In the genomic region with DNA sequence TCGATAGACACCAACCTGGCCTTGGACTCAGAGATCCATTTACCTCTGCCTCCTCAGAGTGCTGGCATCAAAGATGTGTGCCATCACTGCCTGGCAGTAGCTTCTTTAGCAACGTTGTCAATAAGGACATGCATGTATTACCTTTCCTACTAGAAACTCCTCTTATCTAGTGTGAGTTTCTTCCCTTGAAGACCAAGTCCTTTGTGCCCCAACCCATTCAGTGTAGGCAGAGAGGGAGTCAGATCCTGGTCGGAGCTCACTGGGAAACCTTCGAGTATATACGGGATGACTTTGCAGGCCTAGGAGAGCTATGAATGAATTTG, we compare ENCODE assay signal across 9 mouse cellular contexts. TPM values are rescaled to one million over a fixed set of nuclear protein-coding genes. Genes with fewer than 3 reads are reported as not detected.
DNase-seq lines count a peak whose midpoint lies in the region; ATAC-seq and TF ChIP-seq lines count a peak whose summit lies in the region.
"Had no signal": no experiment of that assay in that cellular context is flagged by ENCODE, and none has a peak within 500 bp of the region (broad histone marks: within the 10 kb centered on the region; RNA-seq: fewer than 3 reads in every experiment).

No protein-coding gene starts in this region.

- no peaks in the 10 kb centered on the region for H3K9me3 ChIP-seq in forebrain, embryonic 14.5 days (replicated peaks; ENCODE audit: control insufficient read depth, low read length)
- no peaks in the 10 kb centered on the region for H3K9me3 ChIP-seq in liver, embryonic 14.5 days (ENCODE audit: control insufficient read depth, low read length)

- peaks cover 41% of the 10 kb centered on the region for H3K36me3 ChIP-seq in forebrain, embryonic 14.5 days (ENCODE audit: control insufficient read depth, insufficient read depth, low read length)
- peaks cover 29% of the 10 kb centered on the region for H3K36me3 ChIP-seq in liver, embryonic 14.5 days (replicated peaks; ENCODE audit: control insufficient read depth, insufficient read depth, low read depth)

- no peak for TF ChIP-seq CTCF in liver, embryonic 14.5 days (IDR thresholded peaks at IDR 0.05; ENCODE audit: low read depth)

- peak overlapping the region; percentile 93 for H3K4me3 ChIP-seq in forebrain, embryonic 14.5 days (ENCODE audit: low read depth, low read length)
- H3K4me3 ChIP-seq in liver, embryonic 14.5 days (ENCODE audit: insufficient read depth in 1 of 2, low read depth in 2 of 2, low read length in 2 of 2), result peak overlapping the region; percentile 81 to 83

- H3K27ac ChIP-seq in forebrain, embryonic 14.5 days (ENCODE audit: low read depth, low read length), result no peak overlapping the region
- H3K27ac ChIP-seq in liver, embryonic 14.5 days, result peak overlapping the region; percentile 18

- H3K27me3 ChIP-seq in forebrain, embryonic 14.5 days (replicated peaks; ENCODE audit: control insufficient read depth, insufficient read depth, low read length), result no peaks in the 10 kb centered on the region
- H3K27me3 ChIP-seq in liver, embryonic 14.5 days (ENCODE audit: control insufficient read depth, insufficient read depth, low read length), result no peaks in the 10 kb centered on the region

- H3K4me2 ChIP-seq in forebrain, embryonic 14.5 days (ENCODE audit: low read length), result peak overlapping the region; percentile 84
- peak overlapping the region; percentile 98 for H3K4me2 ChIP-seq in liver, embryonic 14.5 days (ENCODE audit: low read depth)

- H3K4me1 ChIP-seq in forebrain, embryonic 14.5 days (ENCODE audit: control insufficient read depth, insufficient read depth, low read length), result peaks cover 7% of the 10 kb centered on the region
- H3K4me1 ChIP-seq in liver, embryonic 14.5 days (replicated peaks; ENCODE audit: control insufficient read depth in 2 of 2, insufficient read depth in 2 of 2, low read length in 1 of 2), result peaks cover 17 to 24% of the 10 kb centered on the region in 2 experiments

- WGBS in forebrain, embryonic 14.5 days, result 44% methylated on average over 5 of the region's 5 CpGs
- 32% methylated on average over 5 of the region's 5 CpGs for WGBS in liver, embryonic 14.5 days (ENCODE audit: insufficient replicate concordance)

- H3K9ac ChIP-seq in forebrain, embryonic 14.5 days (ENCODE audit: low read length), result peak overlapping the region; percentile 29
- peak overlapping the region; percentile 91 for H3K9ac ChIP-seq in liver, embryonic 14.5 days (replicated peaks)

- DNase-seq in embryo, embryonic 10 days (ENCODE audit: low spot score), result peak; percentile 27
- DNase-seq in embryo, embryonic 11 days, result no peak
- DNase-seq in 3T3-L1 (ENCODE audit: low read depth, low spot score), result peak; percentile 37
- no peak for DNase-seq in forebrain, embryonic 14.5 days (ENCODE audit: low spot score)
- DNase-seq in liver, embryonic 14.5 days (ENCODE audit: low read depth in 3 of 3, low spot score in 3 of 3), result no peak
- no peak for DNase-seq in frontal cortex, postnatal 36 days (ENCODE audit: low spot score in 2 of 2)
- DNase-seq in layer of hippocampus, postnatal 25 days (ENCODE audit: extremely low spot score in 1 of 2, low spot score in 1 of 2), result no peak
- no peak for DNase-seq in left cerebral cortex, adult 18-20 months (ENCODE audit: low spot score in 2 of 2)
- DNase-seq: thymus, postnatal 25 days had no signal

- no peak for ATAC-seq in forebrain, embryonic 14.5 days
- no peak for ATAC-seq in liver, embryonic 14.5 days (ENCODE audit: insufficient read depth)

- no peak for TF ChIP-seq EP300 in liver, embryonic 14.5 days (IDR thresholded peaks at IDR 0.05; ENCODE audit: low read depth)

RNA-seq across cellular contexts. Expression of a gene that starts 1.2 kb away (rescaled TPM):
- 325 and 332 TPM in 2 replicates for polyA plus RNA-seq in forebrain, embryonic 14.5 days (2014; fragmentation: Nextera tagmentation; extraction: Ambion mirVana)
- polyA plus RNA-seq in liver, embryonic 14.5 days (2012; rRNA removed), result 144 and 214 TPM in 2 replicates
- 497 and 525 TPM in 2 replicates for polyA plus RNA-seq in liver, embryonic 14.5 days (2014; fragmentation: Nextera tagmentation; extraction: Ambion mirVana)
- 100 to 1,000 TPM; 127 to 136 TPM for total RNA-seq in layer of hippocampus, postnatal 25 days (2021)
- total RNA-seq in left cerebral cortex, adult 18-20 months (2021), result 100 to 1,000 TPM; 127 to 129 TPM

RNA-seq across cellular contexts. Expression of a gene that starts 7.2 kb away (rescaled TPM):
- 449 and 481 TPM in 2 replicates for polyA plus RNA-seq in forebrain, embryonic 14.5 days (2014; fragmentation: Nextera tagmentation; extraction: Ambion mirVana)
- 172 and 176 TPM in 2 replicates for polyA plus RNA-seq in liver, embryonic 14.5 days (2012; rRNA removed)
- 191 and 204 TPM in 2 replicates for polyA plus RNA-seq in liver, embryonic 14.5 days (2014; fragmentation: Nextera tagmentation; extraction: Ambion mirVana)
- 100 to 1,000 TPM; 306 to 324 TPM for total RNA-seq in layer of hippocampus, postnatal 25 days (2021)
- total RNA-seq in left cerebral cortex, adult 18-20 months (2021), result 100 to 1,000 TPM; 310 to 324 TPM

RNA-seq across cellular contexts. Expression of a gene that starts 23.3 kb away (rescaled TPM):
- polyA plus RNA-seq in forebrain, embryonic 14.5 days (2014; fragmentation: Nextera tagmentation; extraction: Ambion mirVana), result not detected in 2 replicates
- polyA plus RNA-seq in liver, embryonic 14.5 days (2012; rRNA removed), result not detected in 2 replicates
- not detected in 2 replicates for polyA plus RNA-seq in liver, embryonic 14.5 days (2014; fragmentation: Nextera tagmentation; extraction: Ambion mirVana)
- total RNA-seq in layer of hippocampus, postnatal 25 days (2021), result not detected
- total RNA-seq in left cerebral cortex, adult 18-20 months (2021), result not detected

RNA-seq across cellular contexts. Expression of a gene that starts 23.9 kb away (rescaled TPM):
- 318 and 352 TPM in 2 replicates for polyA plus RNA-seq in forebrain, embryonic 14.5 days (2014; fragmentation: Nextera tagmentation; extraction: Ambion mirVana)
- 46.3 and 110 TPM in 2 replicates for polyA plus RNA-seq in liver, embryonic 14.5 days (2012; rRNA removed)
- polyA plus RNA-seq in liver, embryonic 14.5 days (2014; fragmentation: Nextera tagmentation; extraction: Ambion mirVana), result 347 and 349 TPM in 2 replicates
- 10 to 100 TPM; 61.7 to 67.4 TPM for total RNA-seq in layer of hippocampus, postnatal 25 days (2021)
- total RNA-seq in left cerebral cortex, adult 18-20 months (2021), result 10 to 100 TPM; 60.8 to 62.9 TPM

RNA-seq across cellular contexts. Expression of a gene that starts 24.0 kb away (rescaled TPM):
- polyA plus RNA-seq in forebrain, embryonic 14.5 days (2014; fragmentation: Nextera tagmentation; extraction: Ambion mirVana), result 237 and 281 TPM in 2 replicates
- 44.7 and 60.4 TPM in 2 replicates for polyA plus RNA-seq in liver, embryonic 14.5 days (2012; rRNA removed)
- 93.5 and 98.7 TPM in 2 replicates for polyA plus RNA-seq in liver, embryonic 14.5 days (2014; fragmentation: Nextera tagmentation; extraction: Ambion mirVana)
- total RNA-seq in layer of hippocampus, postnatal 25 days (2021), result 100 to 1,000 TPM in 1 of 2 experiments, 10 to 100 TPM in 1; 87.2 to 109 TPM
- 10 to 100 TPM; 95.1 to 98.8 TPM for total RNA-seq in left cerebral cortex, adult 18-20 months (2021)

Comparison
In these comparisons a context has a peak if more than half of its experiments do, and no peak if none do; other contexts are left out.
1. DNase-seq: peak in embryo, embryonic 10 days (single experiment) and 3T3-L1 (single experiment); none in embryo, embryonic 11 days (single experiment), forebrain, embryonic 14.5 days (single experiment), liver, embryonic 14.5 days (0 of 3), frontal cortex, postnatal 36 days (0 of 2), layer of hippocampus, postnatal 25 days (0 of 2) and left cerebral cortex, adult 18-20 months (0 of 2).